ENCODE assay signal across 8 mouse cellular contexts in the genomic region with DNA sequence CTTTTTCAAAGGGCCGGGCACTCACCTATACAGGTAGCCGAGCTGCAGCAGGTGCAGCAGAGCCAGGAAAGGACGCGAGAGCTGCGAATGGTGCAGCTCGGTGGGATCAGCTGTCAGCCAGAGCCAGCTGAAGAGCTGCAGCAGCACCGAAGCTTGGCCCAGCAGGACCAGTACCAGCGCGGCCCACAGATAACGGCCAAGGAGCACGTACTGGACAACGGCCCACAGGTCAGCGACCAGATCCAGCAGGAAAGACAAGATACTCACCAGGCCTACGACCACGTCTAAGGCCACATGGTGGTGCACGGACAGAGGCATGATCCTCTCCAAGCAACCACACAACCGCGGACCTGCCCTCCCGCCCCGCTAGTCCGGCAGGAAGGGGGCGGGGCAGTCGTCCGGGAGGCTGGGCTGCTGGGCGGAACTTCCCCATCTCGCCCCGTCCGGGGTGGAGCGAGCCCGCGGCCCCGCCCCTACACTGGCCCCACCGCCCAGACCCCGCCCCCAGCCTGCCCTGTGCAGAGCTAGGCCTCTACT. TPM values are rescaled to one million over a fixed set of nuclear protein-coding genes. Genes with fewer than 3 reads are reported as not detected.
DNase-seq lines count a peak whose midpoint lies in the region; ATAC-seq and TF ChIP-seq lines count a peak whose summit lies in the region.

A gene (minus strand): TSS at position 399 of the 537 bp plus-strand sequence.

- H3K4me1 ChIP-seq in forebrain, embryonic 13.5 days = peaks cover 9% of the 10 kb centered on the region
- peaks cover 7% of the 10 kb centered on the region for H3K4me1 ChIP-seq in lung, embryonic 15.5 days
- peaks cover 7% of the 10 kb centered on the region for H3K4me1 ChIP-seq in olfactory bulb, adult 2 months (ENCODE audit: control insufficient read depth, insufficient read depth, low read length)

- no peaks in the 10 kb centered on the region for H3K36me3 ChIP-seq in forebrain, embryonic 13.5 days (ENCODE audit: poor library complexity, severe bottlenecking)
- H3K36me3 ChIP-seq in lung, embryonic 15.5 days = no peaks in the 10 kb centered on the region

- H3K27ac ChIP-seq in forebrain, embryonic 13.5 days = no peak within 1 kb of the TSS
- H3K27ac ChIP-seq in lung, embryonic 15.5 days = peak within 1 kb of the TSS; percentile 34; the same call in 1 of the 2 replicates
- no peak within 1 kb of the TSS for H3K27ac ChIP-seq in olfactory bulb, adult 2 months (ENCODE audit: insufficient read depth, low read depth, low read length)

- DNase-seq in ES-CJ7 (ENCODE audit: low read depth, low spot score) = peak; percentile 83
- peak; percentile 90 to 93 for DNase-seq in heart, postnatal 10 days
- peak; percentile 98 for DNase-seq in kidney, postnatal 4 days
- peak; percentile 76 for DNase-seq in thymus, postnatal 0 days (ENCODE audit: low spot score)

- TF ChIP-seq CTCF in olfactory bulb, adult 2 months (IDR thresholded peaks at IDR 0.05; ENCODE audit: insufficient read depth, low read depth, low read length) = no peak

- peak within 1 kb of the TSS; percentile 59 for H3K4me3 ChIP-seq in forebrain, embryonic 13.5 days
- peak within 1 kb of the TSS; percentile 68 for H3K4me3 ChIP-seq in lung, embryonic 15.5 days
- H3K4me3 ChIP-seq in olfactory bulb, adult 2 months (ENCODE audit: insufficient read depth, low read depth, low read length) = peak within 1 kb of the TSS; percentile 49

- intact Hi-C loops in heart, postnatal 10 days (cut with DNase I) = no loop called here

- H3K9ac ChIP-seq in forebrain, embryonic 13.5 days = peak within 1 kb of the TSS; percentile 70
- H3K9ac ChIP-seq in lung, embryonic 15.5 days = peak within 1 kb of the TSS; percentile 54

- H3K4me2 ChIP-seq in forebrain, embryonic 13.5 days = peak within 1 kb of the TSS; percentile 87
- H3K4me2 ChIP-seq in lung, embryonic 15.5 days = peak within 1 kb of the TSS; percentile 96

- 2% methylated on average over 34 of the region's 34 CpGs for WGBS in forebrain, embryonic 13.5 days
- WGBS in lung, embryonic 15.5 days = 2% methylated on average over 33 of the region's 34 CpGs
- WGBS in olfactory bulb, adult 2 months = 4% methylated on average over 34 of the region's 34 CpGs

- ATAC-seq in cerebellum, adult (ENCODE audit: insufficient number of reproducible peaks, low FRiP score, low TSS enrichment) = peak; percentile 84; the same call in 1 of the 2 replicates
- ATAC-seq in forebrain, embryonic 13.5 days = peak; percentile 95
- ATAC-seq in lung, embryonic 15.5 days (ENCODE audit: borderline replicate concordance, extremely low read depth, low FRiP score, low TSS enrichment) = peak; percentile 98

- H3K27me3 ChIP-seq in forebrain, embryonic 13.5 days = no peaks in the 10 kb centered on the region
- H3K27me3 ChIP-seq in lung, embryonic 15.5 days = no peaks in the 10 kb centered on the region

- no peak for TF ChIP-seq POLR2A in olfactory bulb, adult 2 months (IDR thresholded peaks at IDR 0.05; ENCODE audit: insufficient read depth, low read depth, low read length)

- no peaks in the 10 kb centered on the region for H3K9me3 ChIP-seq in forebrain, embryonic 13.5 days (replicated peaks)
- H3K9me3 ChIP-seq in lung, embryonic 15.5 days = no peaks in the 10 kb centered on the region

RNA-seq across cellular contexts. Expression of the gene that starts here (rescaled TPM):
- polyA plus RNA-seq in forebrain, embryonic 13.5 days (2015; fragmentation: Nextera tagmentation; extraction: Ambion mirVana) = 3.2 and 3.3 TPM in 2 replicates
- 1 to 10 TPM; 2.1 to 4.0 TPM for total RNA-seq in heart, postnatal 10 days (2021)
- 5.1 TPM in 2 replicates for polyA plus RNA-seq in lung, embryonic 15.5 days (2015; fragmentation: Nextera tagmentation; extraction: Ambion mirVana)
- polyA plus RNA-seq in olfactory bulb, adult 2 months (2012; ENCODE audit: insufficient read depth, insufficient read length, low replicate concordance, missing spikeins) = not detected in 2 replicates
- polyA plus RNA-seq in thymus, postnatal 0 days (2015; fragmentation: Nextera tagmentation; extraction: Ambion mirVana) = 3.0 and 3.1 TPM in 2 replicates
